Mouse (Mus musculus): Measurements from ENCODE around the gene Cpb2. TPM values are rescaled to one million over a fixed set of nuclear protein-coding genes. Genes with fewer than 3 reads are reported as not detected.

The Cpb2 gene
- total RNA-seq, 2 experiments from 2014 or later, result not detected

Other genes with a start within 250 kb of the Cpb2 start
- 13.8 and 14.0 TPM in 2 replicates for gene Rubcnl, start 226.3 kb upstream of the Cpb2 start, total RNA-seq (2015)
- 15.7 and 17.5 TPM in 2 replicates for gene Rubcnl, start 226.3 kb upstream of the Cpb2 start, total RNA-seq (2017)
- 0.09 and 0.11 TPM in 2 replicates for gene Lrrc63, start 111.4 kb upstream of the Cpb2 start, total RNA-seq (2015)
- 0.12 and 0.37 TPM in 2 replicates for gene Lrrc63, start 111.4 kb upstream of the Cpb2 start, total RNA-seq (2017)
- gene Lcp1, start 111.2 kb upstream of the Cpb2 start, total RNA-seq (2015), result 1,031 and 1,064 TPM in 2 replicates
- gene Lcp1, start 111.2 kb upstream of the Cpb2 start, total RNA-seq (2017), result 669 and 719 TPM in 2 replicates
- 15.2 and 17.8 TPM in 2 replicates for gene Zc3h13, start 42.1 kb downstream of the Cpb2 start, total RNA-seq (2015)
- 16.4 and 19.1 TPM in 2 replicates for gene Zc3h13, start 42.1 kb downstream of the Cpb2 start, total RNA-seq (2017)
- gene Siah3, start 213.7 kb downstream of the Cpb2 start, total RNA-seq (2015), result not detected in 2 replicates
- gene Siah3, start 213.7 kb downstream of the Cpb2 start, total RNA-seq (2017), result not detected in 2 replicates

Measured in megakaryocyte, adult 5-6 weeks (primary cell).